In genomic region chr8:121374284-121374683, GRCm38 (mm10) we compare ENCODE assay signal across 13 mouse cellular contexts.
DNase-seq lines count a peak whose midpoint lies in the region; ATAC-seq and TF ChIP-seq lines count a peak whose summit lies in the region.
"Had no signal": no experiment of that assay in that cellular context is flagged by ENCODE, and none has a peak within 500 bp of the region (broad histone marks: within the 10 kb centered on the region; RNA-seq: fewer than 3 reads in every experiment).

No protein-coding gene starts in this region.

- WGBS in heart, embryonic 11.5 days (ENCODE audit: insufficient replicate concordance) = 26% methylated on average over 9 of the region's 9 CpGs
- 22% methylated on average over 9 of the region's 9 CpGs for WGBS in liver, embryonic 14.5 days (ENCODE audit: insufficient replicate concordance)
- WGBS in heart, postnatal 0 days = 20% methylated on average over 9 of the region's 9 CpGs

- peaks cover 38% of the 10 kb centered on the region for H3K4me1 ChIP-seq in heart, embryonic 11.5 days (ENCODE audit: control insufficient read depth, insufficient read depth, low read length)
- 0 out of 4 replicates have a peak, but pooled peaks cover 0 to 2% of the 10 kb centered on the region in 2 experiments for H3K4me1 ChIP-seq in liver, embryonic 14.5 days (replicated peaks; ENCODE audit: control insufficient read depth in 2 of 2, insufficient read depth in 2 of 2, low read length in 1 of 2)
- peaks cover 62% of the 10 kb centered on the region for H3K4me1 ChIP-seq in E14TG2a.4 (replicated peaks; ENCODE audit: low read depth, low read length)
- peaks cover 12% of the 10 kb centered on the region; the same call in 1 of the 2 replicates for H3K4me1 ChIP-seq in heart, postnatal 0 days (ENCODE audit: control insufficient read depth, insufficient read depth)

- no peak for ATAC-seq in heart, embryonic 11.5 days (replicated peaks; ENCODE audit: insufficient number of reproducible peaks, low FRiP score, low TSS enrichment)
- ATAC-seq in liver, embryonic 14.5 days (ENCODE audit: insufficient read depth) = no peak
- ATAC-seq in heart, postnatal 0 days (ENCODE audit: insufficient read depth, low read depth) = no peak
- ATAC-seq in megakaryocyte progenitor cell, adult 5-6 weeks (replicated peaks; ENCODE audit: poor library complexity) = no peak

- no peak overlapping the region for H3K9ac ChIP-seq in heart, embryonic 11.5 days (ENCODE audit: low read depth, low read length)
- no peak overlapping the region for H3K9ac ChIP-seq in liver, embryonic 14.5 days (replicated peaks)
- H3K9ac ChIP-seq in heart, postnatal 0 days (replicated peaks; ENCODE audit: low read depth, low read length) = no peak overlapping the region
- H3K9ac ChIP-seq: embryonic facial prominence, embryonic 13.5 days; hindbrain, embryonic 15.5 days; liver, embryonic 15.5 days; midbrain, embryonic 13.5 days had no signal

- no peaks in the 10 kb centered on the region for H3K9me3 ChIP-seq in heart, embryonic 11.5 days (replicated peaks; ENCODE audit: control insufficient read depth, low read length)
- no peaks in the 10 kb centered on the region for H3K9me3 ChIP-seq in liver, embryonic 14.5 days (ENCODE audit: control insufficient read depth, low read length)
- H3K9me3 ChIP-seq in E14TG2a.4 (ENCODE audit: low read length) = no peaks in the 10 kb centered on the region
- H3K9me3 ChIP-seq in heart, postnatal 0 days (replicated peaks; ENCODE audit: control insufficient read depth, low read length) = no peaks in the 10 kb centered on the region
- H3K9me3 ChIP-seq: embryonic facial prominence, embryonic 13.5 days; hindbrain, embryonic 15.5 days; liver, embryonic 15.5 days; midbrain, embryonic 13.5 days had no signal

- intact Hi-C loops in heart, postnatal 14 days (cut with DNase I) = no loop called here

- TF ChIP-seq CTCF in liver, embryonic 14.5 days (IDR thresholded peaks at IDR 0.05; ENCODE audit: low read depth) = peak; percentile 71
- TF ChIP-seq CTCF in E14TG2a.4 (conservative IDR thresholded peaks at IDR 0.05; ENCODE audit: low read length) = peak; percentile 97
- TF ChIP-seq CTCF in heart, postnatal 0 days (IDR thresholded peaks at IDR 0.05; ENCODE audit: low read depth) = peak; percentile 31

- DNase-seq in heart, postnatal 14 days = no peak
- DNase-seq in liver, embryonic 14.5 days (ENCODE audit: low read depth in 3 of 3, low spot score in 3 of 3) = no peak
- DNase-seq in liver = no peak
- no peak for DNase-seq in heart, postnatal 0 days (ENCODE audit: low spot score)
- no peak for DNase-seq in T-cell, adult 2 months (ENCODE audit: low spot score)
- DNase-seq: layer of hippocampus, adult 9-11 months had no signal

- H3K27me3 ChIP-seq in heart, embryonic 11.5 days (ENCODE audit: control insufficient read depth, insufficient read depth, low read length) = no peaks in the 10 kb centered on the region
- no peaks in the 10 kb centered on the region for H3K27me3 ChIP-seq in liver, embryonic 14.5 days (ENCODE audit: control insufficient read depth, insufficient read depth, low read length)
- 0 out of 2 replicates have a peak, but pooled peaks cover 2% of the 10 kb centered on the region for H3K27me3 ChIP-seq in E14TG2a.4 (ENCODE audit: insufficient read depth, low read length)
- no peaks in the 10 kb centered on the region for H3K27me3 ChIP-seq in heart, postnatal 0 days (ENCODE audit: control insufficient read depth, insufficient read depth, low read length)
- H3K27me3 ChIP-seq: hindbrain, embryonic 15.5 days; liver, embryonic 15.5 days had no signal

- H3K4me3 ChIP-seq in heart, embryonic 11.5 days (ENCODE audit: low read depth, low read length) = no peak overlapping the region
- H3K4me3 ChIP-seq in liver, embryonic 14.5 days (ENCODE audit: insufficient read depth in 1 of 2, low read depth in 2 of 2, low read length in 2 of 2) = no peak overlapping the region
- peak overlapping the region; percentile 46 for H3K4me3 ChIP-seq in E14TG2a.4 (replicated peaks; ENCODE audit: low read length)
- H3K4me3 ChIP-seq in heart, postnatal 0 days (ENCODE audit: low read depth, low read length) = no peak overlapping the region
- H3K4me3 ChIP-seq: embryonic facial prominence, embryonic 13.5 days; hindbrain, embryonic 15.5 days; liver, embryonic 15.5 days; midbrain, embryonic 13.5 days had no signal

- TF ChIP-seq EP300 in liver, embryonic 14.5 days (IDR thresholded peaks at IDR 0.05; ENCODE audit: low read depth) = no peak
- TF ChIP-seq EP300 in heart, postnatal 0 days (IDR thresholded peaks at IDR 0.05; ENCODE audit: low read depth) = no peak

- peak overlapping the region; percentile 20; the same call in 1 of the 2 replicates for H3K4me2 ChIP-seq in heart, embryonic 11.5 days
- no peak overlapping the region for H3K4me2 ChIP-seq in liver, embryonic 14.5 days (ENCODE audit: low read depth)
- no peak overlapping the region for H3K4me2 ChIP-seq in heart, postnatal 0 days (ENCODE audit: low read depth, low read length)
- H3K4me2 ChIP-seq: embryonic facial prominence, embryonic 13.5 days; hindbrain, embryonic 15.5 days; liver, embryonic 15.5 days; midbrain, embryonic 13.5 days had no signal

- H3K36me3 ChIP-seq in heart, embryonic 11.5 days (ENCODE audit: control insufficient read depth, insufficient read depth, low read length) = no peaks in the 10 kb centered on the region
- H3K36me3 ChIP-seq in liver, embryonic 14.5 days (replicated peaks; ENCODE audit: control insufficient read depth, insufficient read depth, low read depth) = no peaks in the 10 kb centered on the region
- peaks cover 9% of the 10 kb centered on the region for H3K36me3 ChIP-seq in E14TG2a.4 (ENCODE audit: insufficient read depth, low read length)
- H3K36me3 ChIP-seq in heart, postnatal 0 days (replicated peaks; ENCODE audit: control insufficient read depth, insufficient read depth, low read length) = no peaks in the 10 kb centered on the region
- H3K36me3 ChIP-seq: embryonic facial prominence, embryonic 13.5 days; hindbrain, embryonic 15.5 days; liver, embryonic 15.5 days; midbrain, embryonic 13.5 days had no signal

- H3K27ac ChIP-seq in heart, embryonic 11.5 days (ENCODE audit: low read depth, low read length) = peak overlapping the region; percentile 72; the same call in 1 of the 2 replicates
- H3K27ac ChIP-seq in liver, embryonic 14.5 days = no peak overlapping the region
- no peak overlapping the region for H3K27ac ChIP-seq in heart, postnatal 0 days (ENCODE audit: low read depth)
- H3K27ac ChIP-seq: embryonic facial prominence, embryonic 13.5 days; hindbrain, embryonic 15.5 days; liver, embryonic 15.5 days; midbrain, embryonic 13.5 days had no signal

Comparison
In these comparisons a context has a peak if more than half of its experiments do, and no peak if none do; other contexts are left out.
1. CTCF ChIP-seq: peak in every context shown above with its lines; median percentile 97 in E14TG2a.4; 71 in liver, embryonic 14.5 days; 31 in heart, postnatal 0 days.